Mouse (Mus musculus) frontal cortex, adult 2 months (tissue): Measurements from ENCODE around the gene Tango2. TPM values are rescaled to one million over a fixed set of nuclear protein-coding genes. Genes with fewer than 3 reads are reported as not detected.
A peak's percentile ranks its signal among the peaks of the same experiment; 100 is the strongest.
"Not testable (repeated sequence)": the region's sequence is repeated elsewhere in the genome, so short reads cannot be mapped to it uniquely, and the experiment has no call there.

ENCODE experiments used
- DNase-seq, 2 experiments: peaks; one replicate each; pipeline ENCODE4 v3.0.0; 2022; ENCODE audit warnings: low spot score in 1 of 2; ENCODE audit errors: extremely low spot score in 1 of 2
- polyA plus RNA-seq: library from polyadenylated mRNA; depleted of rRNA; stranded (reverse); fragments of >200 nt; gene quantifications from 2 replicates; pipeline ENCODE4 v1.2.3, GENCODE M21; 2012

The Tango2 gene
- polyA plus RNA-seq, 1 experiment, result 196 TPM

DNA sequence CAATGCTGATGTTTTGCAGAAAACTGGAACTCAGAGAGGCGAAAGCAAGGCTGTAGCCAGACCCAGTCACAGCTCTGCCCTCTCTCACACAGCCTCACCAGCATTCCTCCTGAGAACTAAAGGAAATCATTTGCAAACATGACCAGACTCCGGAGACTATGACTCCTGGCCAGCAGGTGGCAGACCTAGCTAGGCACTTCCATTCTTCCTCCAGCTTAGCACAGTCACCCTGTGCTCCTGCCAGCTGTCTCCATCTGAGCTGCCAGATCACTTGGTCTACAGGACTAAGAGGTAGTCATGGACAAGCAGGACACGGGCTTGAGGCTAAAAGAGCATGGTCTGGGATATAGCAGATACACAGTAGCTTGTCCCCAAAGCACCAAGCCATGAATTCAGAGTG, 2.7 kb downstream of the Tango2 start:
- peak; percentile 84 to 92 for DNase-seq

DNA sequence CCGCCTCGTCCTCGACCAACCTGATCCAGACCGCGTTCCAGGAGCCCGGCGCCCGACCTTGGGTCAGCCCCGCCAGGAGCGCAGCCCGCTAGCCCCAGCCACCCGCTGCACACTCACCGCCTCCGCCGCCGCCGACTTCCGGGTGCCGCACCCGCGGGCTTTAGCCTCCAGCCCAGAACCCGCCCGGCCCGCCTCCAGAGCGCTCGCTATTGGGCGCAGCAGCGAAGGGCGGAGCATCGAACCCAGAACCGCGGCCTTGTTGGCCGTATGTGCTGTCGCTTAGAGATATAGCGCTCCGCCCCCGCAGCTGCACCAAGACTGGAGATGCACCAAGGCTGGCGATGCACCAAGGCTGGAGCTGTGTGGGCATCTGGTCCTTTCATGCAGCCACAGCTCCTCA, 4.1 kb downstream of the Tango2 start:
- peak; percentile 95 to 99 for DNase-seq

DNA sequence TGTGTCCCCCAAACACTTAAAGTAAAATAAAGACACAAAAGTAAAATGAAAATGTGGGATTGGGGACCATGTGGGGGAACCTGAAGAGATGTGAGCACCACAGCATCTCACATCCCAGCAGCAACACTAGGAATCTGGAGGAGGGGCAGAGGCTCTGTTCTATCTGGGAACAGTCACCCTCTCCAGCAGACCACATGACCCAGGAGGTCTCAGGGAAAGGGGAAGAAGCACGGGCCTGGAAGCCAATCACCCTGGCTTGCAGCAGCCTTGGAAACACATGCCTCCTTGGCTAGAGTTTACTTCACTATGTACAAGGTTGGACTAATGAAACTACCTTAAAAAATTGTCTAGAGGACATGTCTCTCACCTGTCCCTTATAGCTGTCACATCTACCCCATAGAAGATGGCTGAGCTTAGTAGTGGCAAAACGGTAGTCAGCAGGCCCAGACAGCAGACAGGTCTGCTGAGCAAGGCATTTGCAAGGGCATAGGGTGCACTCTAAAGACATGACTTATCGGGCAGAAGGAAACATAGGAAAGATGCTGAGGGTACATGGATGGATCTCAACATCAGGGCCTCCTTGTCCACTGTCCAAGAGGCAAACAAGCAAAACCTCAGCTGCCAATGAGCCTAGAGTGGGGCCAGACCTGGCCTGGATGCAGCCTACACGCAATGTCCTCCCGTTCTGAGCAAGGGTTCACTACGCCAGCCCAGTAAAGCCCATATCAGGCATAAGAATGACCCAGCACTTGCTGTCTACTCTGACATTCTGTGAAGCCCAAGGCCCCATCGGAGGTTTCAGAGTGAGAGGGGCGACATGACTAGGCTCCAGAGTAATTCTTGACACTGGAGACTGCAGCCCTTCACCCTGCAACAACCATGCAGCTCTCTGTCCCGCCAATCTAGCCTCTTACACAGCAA, 5.0 kb downstream of the Tango2 start:
- peak in 1 of 2 experiments; percentile 18 for DNase-seq

DNA sequence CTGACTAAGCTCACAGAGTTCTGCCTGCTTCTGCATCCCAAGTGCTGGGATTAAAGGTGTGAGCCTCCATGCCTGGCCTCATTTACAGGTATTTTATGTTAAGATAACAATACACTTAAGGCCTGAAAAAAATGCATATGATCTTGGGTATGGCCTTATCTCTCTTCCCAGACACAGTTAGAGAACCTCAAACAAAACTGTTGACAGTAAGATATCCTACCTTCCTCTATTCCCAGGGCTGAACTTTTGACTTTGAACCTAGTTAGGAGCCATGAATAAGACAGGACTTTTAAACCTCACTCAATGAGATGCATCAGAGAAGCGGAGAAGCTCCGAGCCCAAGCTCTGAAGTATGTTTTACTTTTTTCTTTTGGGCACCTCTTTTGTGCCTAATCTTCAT, 5.8 kb downstream of the Tango2 start:
- no peak for DNase-seq

DNA sequence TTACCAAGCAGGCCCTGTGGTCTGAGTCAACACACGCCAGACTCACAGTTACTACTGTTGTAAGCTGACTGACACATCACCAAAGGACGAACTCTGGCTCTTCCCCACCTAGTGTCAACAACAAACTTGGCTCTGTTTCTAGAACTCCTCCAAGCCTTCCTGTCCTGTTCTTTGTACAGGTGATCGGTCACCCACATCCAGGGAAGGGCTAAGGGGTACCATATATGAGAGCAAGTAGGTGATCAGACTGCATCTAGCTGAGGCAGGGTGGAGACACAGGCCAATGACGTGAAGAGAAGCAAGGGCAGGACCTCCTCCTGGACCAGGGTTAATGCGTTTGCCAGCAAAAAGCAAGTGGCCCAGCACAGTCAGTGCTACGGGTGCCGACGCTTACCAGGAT, 6.3 kb downstream of the Tango2 start:
- no peak for DNase-seq

DNA sequence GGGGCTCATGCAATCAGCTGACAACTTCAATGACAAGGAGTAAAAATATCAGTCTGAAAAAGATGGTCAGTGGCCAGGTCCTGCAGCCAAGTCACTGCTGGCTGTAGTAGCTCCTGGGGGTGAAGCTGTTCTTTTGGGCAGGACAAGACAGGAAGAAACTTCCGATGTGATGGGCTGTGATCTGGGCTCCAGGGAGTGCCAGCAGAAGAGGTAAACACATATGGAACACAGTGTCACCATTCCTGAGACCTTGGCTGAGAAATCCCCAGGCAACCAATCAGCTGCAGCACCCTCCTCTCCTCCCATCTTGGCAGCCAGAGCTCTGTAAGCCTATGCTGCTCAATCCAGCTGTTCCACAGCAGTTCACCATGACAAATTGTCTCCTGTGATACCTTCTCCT, 8.0 kb downstream of the Tango2 start:
- no peak for DNase-seq

DNA sequence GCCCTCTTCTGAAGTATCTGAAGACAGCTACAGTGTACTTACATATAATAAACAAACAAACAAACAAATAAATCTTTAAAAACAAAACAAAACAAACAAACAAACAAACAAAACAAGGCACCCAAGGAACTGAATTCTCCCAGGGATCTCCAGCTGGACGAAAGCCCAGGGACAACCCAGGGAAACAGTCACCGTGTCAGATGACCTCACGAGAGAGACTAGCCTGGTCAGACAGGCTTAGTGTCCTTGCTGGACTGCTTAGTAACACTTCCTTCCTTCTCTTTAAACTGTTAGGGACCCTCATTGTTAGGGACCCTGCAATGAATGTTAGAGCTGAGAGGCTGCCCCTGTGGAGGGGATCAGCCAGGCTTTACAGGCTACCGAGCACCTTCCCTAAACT, 10.6 kb downstream of the Tango2 start:
- DNase-seq, result no peak

DNA sequence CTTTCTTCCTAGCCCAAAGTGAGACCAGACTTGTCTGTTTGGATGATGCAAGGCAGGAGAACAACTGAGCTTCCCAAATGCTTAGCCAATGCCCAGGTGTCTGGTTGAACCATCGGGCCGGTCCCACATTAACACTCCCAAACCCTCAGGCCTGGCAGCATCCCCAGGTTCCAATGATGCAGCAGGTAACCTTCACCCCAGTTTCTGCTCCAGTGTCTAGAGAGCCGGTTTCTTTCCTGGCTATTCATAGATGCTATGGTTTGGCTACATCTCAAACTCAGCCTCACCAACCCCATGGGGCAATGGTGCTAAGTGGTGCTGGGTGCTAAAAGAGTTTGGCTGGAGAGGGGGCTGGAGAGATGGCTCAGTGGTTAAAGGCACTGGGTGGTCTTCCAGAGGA, 11.9 kb downstream of the Tango2 start:
- no peak for DNase-seq

DNA sequence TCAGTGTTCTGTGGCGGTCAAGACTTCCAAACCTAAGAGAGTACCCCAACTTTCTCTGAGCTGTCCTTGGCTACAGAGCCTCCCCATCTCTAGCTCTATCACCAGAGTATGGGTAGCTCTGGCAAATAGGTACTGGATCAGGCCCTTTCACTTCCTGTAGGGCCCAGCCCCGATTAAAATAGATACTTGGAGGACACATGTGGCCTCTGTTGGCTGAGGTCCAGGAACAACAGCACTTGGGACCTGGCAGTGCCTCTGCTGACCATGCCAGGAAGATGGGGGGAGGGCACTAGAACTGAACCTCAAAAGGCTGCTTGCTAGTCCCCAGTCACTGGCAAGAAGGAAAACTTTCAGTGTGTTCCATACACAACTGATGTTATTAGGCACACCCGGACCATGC, 13.9 kb downstream of the Tango2 start:
- no peak for DNase-seq

DNA sequence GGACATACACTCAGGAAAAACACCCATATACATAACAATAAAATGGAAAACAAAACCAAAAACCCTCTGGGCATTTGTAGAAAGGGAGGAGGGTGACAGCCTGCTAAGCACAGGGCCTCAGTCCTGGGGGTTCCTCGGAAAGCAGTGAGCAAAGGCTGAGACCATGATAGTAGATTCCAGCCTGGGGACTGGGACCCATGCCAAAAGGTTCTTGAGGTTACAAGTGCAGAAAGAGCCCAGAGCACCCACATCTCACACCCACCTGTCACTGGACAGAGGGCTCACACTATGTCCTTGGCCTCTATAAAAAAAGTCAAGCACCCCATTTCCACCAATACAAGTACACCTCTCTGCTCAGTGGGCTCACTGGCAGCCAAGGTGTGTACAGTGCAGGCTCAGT, 19.4 kb downstream of the Tango2 start:
- no peak for DNase-seq

DNA sequence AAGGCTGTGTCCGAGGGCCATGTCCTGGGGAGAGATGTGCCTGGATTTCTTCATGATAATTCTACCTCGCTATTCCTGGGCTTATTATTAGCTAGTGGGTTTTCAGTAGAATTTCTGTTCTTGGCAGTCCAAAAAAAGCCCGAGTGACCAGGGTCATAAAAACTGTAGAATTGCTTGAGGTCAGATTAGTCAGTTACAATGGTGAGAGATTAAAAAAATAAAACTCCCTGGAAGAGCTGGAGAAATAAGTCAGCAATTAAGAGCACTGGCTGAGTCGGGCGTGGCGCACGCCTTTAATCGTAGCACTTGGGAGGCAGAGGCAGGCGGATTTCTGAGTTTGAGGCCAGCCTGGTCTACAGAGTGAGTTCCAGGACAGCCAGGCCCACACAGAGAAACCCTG, 20.0 kb downstream of the Tango2 start:
- no peak for DNase-seq

DNA sequence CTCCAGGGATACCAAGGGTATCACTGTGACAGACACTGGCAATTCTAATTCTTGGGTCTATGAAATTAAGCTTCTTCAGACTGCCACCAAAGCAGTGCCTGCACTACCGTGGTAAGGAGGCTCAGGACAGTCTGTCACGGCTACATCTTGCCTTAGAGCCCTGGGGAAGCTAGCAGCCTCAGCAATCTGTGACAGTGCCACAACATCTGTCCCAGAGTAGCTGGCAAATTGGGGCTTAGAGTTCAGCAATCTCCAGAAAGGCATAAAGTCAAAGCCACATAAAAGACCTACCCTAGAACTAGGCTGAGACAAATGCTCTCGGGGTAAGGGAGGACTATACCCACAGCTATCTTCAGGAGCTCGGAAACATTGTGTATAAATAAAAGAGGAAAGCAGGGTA, 22.2 kb downstream of the Tango2 start:
- no peak for DNase-seq

DNA sequence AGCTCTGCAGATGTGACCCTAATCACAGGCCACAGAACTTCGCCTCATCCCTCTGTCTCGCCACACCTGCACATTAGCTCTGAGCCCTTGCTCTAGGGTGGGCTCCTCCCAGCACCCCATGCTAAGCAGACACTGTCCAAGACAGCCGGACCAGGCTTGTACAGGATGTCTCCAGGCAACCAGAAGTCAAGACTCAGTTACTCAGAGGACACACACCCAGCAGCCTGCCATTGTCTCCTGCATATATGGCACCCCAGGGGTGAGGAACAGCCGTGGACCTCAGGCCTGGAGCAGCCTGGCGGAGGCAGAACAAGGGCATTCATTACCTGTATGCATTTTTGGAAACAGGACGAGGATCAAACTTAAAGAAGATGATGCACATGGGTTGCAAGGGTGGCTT, 23.9 kb downstream of the Tango2 start:
- no peak for DNase-seq

DNA sequence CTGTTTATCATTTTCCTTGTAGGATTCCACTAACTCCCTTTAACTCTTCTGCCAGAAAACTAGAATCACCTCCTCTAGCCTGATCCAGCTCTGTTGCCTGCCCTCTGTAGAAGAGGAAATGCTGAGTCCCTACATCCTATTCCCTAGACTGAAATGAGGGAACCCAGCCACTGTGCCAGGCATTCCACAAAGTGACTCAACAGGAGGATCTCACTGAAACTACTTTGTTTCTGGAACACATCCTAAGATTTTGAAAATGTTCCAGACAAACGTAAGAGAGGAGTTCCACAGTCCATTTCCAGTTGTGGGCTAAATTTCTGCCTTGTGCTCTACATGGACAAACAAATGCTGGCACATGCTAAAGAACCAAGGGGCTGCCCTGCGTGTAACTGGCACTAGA, 24.4 kb downstream of the Tango2 start:
- DNase-seq, result no peak

DNA sequence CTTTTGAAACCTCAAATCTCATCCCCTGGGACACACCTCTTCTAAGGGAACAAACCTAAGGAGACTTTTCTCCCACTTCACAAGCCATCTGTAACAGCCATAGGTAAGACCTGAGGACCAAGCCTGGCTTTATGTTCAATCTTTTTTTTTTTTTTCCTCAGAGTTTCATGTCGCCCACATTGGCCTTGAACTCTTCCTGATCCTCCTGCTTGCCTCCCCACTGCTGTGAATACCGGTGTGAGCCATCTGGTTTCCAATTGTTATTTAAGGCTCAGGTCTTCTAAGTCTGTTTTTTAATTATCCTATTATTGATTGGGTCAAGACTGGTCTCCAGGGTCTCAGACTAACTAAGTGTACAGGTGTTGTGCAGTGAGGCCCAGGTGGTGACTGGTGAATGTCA, 26.5 kb downstream of the Tango2 start:
- DNase-seq, result no peak

DNA sequence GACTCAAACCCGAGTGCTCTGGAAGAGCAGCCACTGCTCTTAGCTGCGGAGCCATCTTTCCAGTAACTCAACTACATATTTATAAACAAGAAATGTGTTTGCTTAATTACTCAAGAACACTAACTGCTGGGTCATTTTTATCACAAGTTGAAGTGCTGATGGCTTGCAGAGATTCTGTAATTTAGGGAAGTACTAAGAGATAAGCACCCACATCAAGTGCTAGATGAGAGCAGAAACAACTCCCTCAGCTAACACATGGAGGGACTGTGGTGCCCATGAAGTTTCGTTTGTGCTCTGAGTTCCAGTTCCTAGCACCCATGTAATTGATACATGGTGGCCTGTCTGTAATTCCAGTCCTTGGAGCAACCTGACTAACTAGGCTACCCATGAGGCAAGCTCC, 28.9 kb downstream of the Tango2 start:
- DNase-seq, result no peak

DNA sequence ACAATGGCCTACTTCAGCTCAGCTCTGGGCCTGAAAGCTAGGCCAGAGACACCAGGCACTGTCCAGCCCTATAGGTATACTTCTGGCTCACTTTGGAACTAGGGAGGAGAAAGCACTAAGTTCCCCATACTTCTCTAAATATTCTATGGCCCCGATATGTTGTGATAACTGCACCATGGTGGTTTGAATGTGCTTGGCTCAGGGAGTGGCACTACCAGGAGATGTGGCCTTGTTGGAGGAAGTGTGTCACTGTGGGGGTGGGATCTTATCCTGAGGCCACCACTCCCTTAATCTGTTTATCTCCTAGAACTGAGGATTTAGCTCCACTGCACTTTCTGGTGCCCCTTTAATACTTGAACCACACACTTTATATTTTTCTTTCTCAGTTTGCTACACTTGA, 39.7 kb downstream of the Tango2 start:
- DNase-seq, result no peak

DNA sequence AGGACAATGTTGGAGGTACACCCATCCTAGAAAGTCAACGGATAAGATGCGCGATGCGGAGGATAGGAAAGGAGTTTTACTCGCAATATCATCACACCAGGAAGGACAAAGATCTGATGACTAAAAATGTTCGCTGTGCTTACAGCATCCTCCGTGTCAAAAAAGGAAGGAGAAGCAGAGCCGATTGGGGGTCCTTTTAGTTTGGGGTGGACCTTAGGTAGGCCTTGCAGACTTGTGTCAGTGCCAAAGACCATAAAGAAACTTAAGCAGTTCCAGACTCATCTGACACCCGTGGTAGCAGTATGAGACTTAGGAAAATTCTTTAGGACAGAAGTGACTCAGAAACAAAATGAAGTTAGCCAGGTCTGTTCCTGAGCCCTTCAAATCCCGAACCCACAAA, 58.3 kb downstream of the Tango2 start:
- DNase-seq, result not testable (repeated sequence)

DNA sequence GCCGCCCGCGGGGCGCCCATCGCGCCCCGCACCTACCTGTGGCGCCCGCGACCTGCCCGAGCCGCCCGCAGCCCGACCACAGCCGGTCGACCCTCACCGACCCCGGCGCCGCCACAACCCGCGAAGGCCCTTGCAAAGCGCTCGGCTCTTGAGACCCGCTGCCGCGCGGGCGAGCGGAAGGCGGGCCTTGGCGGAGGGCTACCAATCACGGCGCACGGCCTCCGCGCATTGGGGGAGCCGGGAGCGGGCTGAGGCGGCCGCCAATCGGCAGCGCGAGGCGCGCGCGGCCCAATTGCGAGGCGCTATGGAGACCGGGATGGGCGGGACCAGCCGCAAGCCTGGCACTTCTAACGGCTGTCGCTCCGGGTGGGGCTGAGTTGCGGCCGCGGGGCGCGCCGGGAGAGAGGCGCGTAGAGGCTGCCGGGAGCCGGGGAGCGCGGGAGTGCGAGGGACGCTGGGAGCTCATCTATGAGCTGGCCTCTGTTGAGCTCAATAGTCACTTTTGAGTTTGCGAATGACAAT, 58.8 kb downstream of the Tango2 start, which contains the start of gene Dgcr8:
Gene Dgcr8, minus strand, starts transcription at position 180 of the 522 bp plus-strand sequence.
- peak; percentile 96 to 98 for DNase-seq

DNA sequence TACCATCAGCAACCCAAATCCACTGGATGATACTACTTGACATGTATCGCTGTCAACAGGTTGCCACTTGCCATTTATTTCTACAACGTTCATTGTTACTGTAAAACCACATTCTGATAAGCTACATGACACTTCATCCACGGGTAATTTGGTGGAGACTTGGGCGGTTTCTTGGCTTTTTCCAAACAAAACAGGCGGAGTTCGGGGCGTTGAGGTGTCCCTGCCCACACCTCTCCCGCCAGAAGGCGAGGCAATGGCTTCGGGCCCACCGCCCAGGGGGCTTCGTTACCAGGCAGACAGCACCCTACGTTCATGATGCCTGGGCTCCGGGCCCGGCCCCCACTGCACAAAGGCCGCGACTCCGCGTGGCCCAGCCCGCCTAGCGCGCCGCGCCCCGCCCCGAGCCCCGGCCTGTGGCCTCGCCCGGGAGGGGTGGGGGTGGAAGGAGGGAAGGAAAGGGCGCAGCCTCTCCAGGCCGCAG, 59.3 kb downstream of the Tango2 start:
- peak in 1 of 2 experiments; percentile 27 for DNase-seq

DNA sequence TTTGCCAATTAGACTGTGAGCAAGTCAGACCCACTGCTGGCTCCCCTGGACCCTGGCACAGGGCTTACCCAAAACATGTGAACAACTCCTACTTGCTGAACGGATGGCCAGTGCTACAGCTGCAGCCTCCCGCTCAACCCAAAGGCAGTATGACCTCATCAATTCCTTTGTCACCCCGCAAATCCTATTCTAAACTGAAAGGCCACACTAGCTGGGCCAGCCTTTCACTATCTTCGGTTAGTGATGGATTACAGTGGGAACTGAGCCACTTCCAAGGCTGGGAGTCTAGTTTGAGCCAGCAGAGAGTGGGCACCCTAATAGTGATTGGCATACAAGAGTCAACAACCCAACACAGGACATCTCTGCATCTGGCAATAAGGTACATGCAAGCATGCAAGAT, 59.7 kb downstream of the Tango2 start:
- no peak for DNase-seq

DNA sequence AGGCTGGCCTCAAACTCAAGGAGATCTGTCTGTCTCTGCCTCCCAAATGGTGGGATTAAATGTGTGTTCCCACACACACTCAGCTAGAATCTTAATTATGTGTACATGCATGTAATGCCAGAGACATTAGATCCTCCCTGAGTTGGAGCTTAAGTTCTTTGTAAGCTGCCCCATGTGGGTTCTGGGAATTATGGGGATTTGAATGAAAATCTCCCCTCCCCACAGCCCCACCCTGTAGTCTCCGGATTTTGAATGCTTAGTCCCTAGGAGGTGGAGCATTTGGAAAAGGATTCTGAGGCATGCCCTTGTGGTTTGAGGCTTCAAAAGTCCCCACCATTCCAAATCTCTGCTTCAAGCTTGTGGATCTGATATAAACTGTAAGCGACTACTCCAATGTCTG, 72.7 kb downstream of the Tango2 start:
- no peak for DNase-seq
